Mouse (Mus musculus) embryonic facial prominence, embryonic 15.5 days (tissue): Measurements from ENCODE around the gene Fam83g. TPM values are rescaled to one million over a fixed set of nuclear protein-coding genes. Genes with fewer than 3 reads are reported as not detected.

ENCODE experiments used
- ATAC-seq: fragments of 200-750 bp; cut with Nextera tagmentation; 2 replicates; pipeline ENCODE4 v1.8.0; 2017; ENCODE audit warnings: low read depth, moderate TSS enrichment; ENCODE audit not compliant: insufficient number of reproducible peaks, low FRiP score, low TSS enrichment
- H3K27ac ChIP-seq: fragments of 300-500 bp; sonication (generic); replicated peaks from 2 replicates; pipeline ENCODE4 v1.5.1; 2015; ENCODE audit warnings: mild to moderate bottlenecking, inconsistent platforms
- H3K27me3 ChIP-seq: fragments of 300-500 bp; sonication (generic); 2 replicates; pipeline ENCODE4 v1.6.1; 2015; ENCODE audit warnings: inconsistent platforms
- H3K36me3 ChIP-seq: fragments of 300-500 bp; sonication (generic); 2 replicates; pipeline ENCODE4 v1.6.1; 2015; ENCODE audit warnings: mild to moderate bottlenecking, inconsistent platforms
- H3K4me1 ChIP-seq: fragments of 300-500 bp; sonication (generic); 2 replicates; pipeline ENCODE4 v1.6.1; 2015; ENCODE audit warnings: inconsistent platforms
- H3K4me2 ChIP-seq: fragments of 300-500 bp; sonication (generic); replicated peaks from 2 replicates; pipeline ENCODE4 v1.6.1; 2015; ENCODE audit warnings: mild to moderate bottlenecking, inconsistent platforms
- H3K4me3 ChIP-seq: fragments of 300-500 bp; sonication (generic); replicated peaks from 2 replicates; pipeline ENCODE4 v1.5.1; 2015; ENCODE audit warnings: mild to moderate bottlenecking, inconsistent platforms
- H3K9ac ChIP-seq: fragments of 300-500 bp; sonication (generic); 2 replicates; pipeline ENCODE4 v1.6.1; 2015; ENCODE audit warnings: inconsistent platforms
- H3K9me3 ChIP-seq: fragments of 300-500 bp; sonication (generic); replicated peaks from 2 replicates; pipeline ENCODE4 v1.6.1; 2016; ENCODE audit warnings: inconsistent platforms
- WGBS: fragments of 180-500 bp; shearing (Covaris S2); methylation state at CpG from one replicate; pipeline ENCODE4 v1.1.7; 2015; 5-methylcytosine and 5-hydroxymethylcytosine counted together
- polyA plus RNA-seq: library from polyadenylated mRNA; unstranded; fragments of >200 nt; fragmentation: Nextera tagmentation; extraction: Ambion mirVana; gene quantifications from 2 replicates; pipeline ENCODE4 v1.2.1, GENCODE M21; 2015

The Fam83g gene
- polyA plus RNA-seq, 1 experiment from 2014 or later: 9.0 TPM

DNA sequence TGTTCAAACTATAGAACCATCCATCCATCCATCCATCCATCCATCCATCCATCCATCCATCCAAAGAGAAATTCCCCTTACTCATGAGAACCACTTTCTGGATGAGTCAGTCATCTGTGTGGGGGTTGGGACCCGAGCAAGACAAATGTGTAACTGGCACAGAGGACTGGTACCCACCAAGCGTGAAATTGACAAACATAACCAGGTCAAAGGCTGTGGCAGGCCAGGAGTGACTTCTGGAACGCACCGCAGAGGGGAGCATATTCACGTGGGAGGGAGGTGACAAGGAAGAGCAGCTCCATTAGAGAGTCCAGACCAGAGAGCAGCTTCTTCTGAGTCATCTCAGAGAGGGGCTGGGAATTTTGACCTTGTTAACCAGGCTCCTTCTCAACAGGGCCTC is 38.2 kb downstream of the Fam83g start:
- H3K36me3 ChIP-seq: peaks cover 7% of the 10 kb centered on the region; the same call in 1 of the 2 replicates
- no peaks in the 10 kb centered on the region for H3K27me3 ChIP-seq
- H3K4me1 ChIP-seq: no peaks in the 10 kb centered on the region
- H3K9me3 ChIP-seq: no peaks in the 10 kb centered on the region
- 76% methylated on average over 5 of the region's 5 CpGs for WGBS
- no peak overlapping the region for H3K4me2 ChIP-seq
- H3K4me3 ChIP-seq: no peak overlapping the region
- H3K9ac ChIP-seq: no peak overlapping the region
- no peak for ATAC-seq
- H3K27ac ChIP-seq: no peak overlapping the region

DNA sequence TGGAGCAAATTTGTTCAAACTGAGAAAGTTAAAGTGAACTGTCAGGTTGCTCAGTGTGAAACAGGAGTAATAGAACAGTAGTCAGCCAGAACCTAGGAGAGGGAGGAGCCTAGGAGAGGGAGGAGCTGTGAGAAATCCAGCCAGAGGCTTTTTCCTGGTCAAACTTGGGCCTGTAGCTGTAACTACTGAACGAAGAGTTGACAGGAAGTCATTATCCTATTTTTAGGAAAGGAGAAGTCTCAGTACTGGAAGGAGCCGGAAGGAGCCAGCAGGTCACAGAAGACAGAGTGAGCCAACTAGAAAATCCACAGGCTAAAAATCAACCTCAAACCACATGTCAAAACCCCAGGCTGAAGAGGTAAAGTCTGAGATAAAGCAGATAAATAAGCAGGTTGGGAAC is 44.1 kb downstream of the Fam83g start:
- no peak overlapping the region for H3K4me2 ChIP-seq
- no peaks in the 10 kb centered on the region for H3K27me3 ChIP-seq
- no peak overlapping the region for H3K27ac ChIP-seq
- 50% methylated on average over 2 of the region's 2 CpGs for WGBS
- no peak for ATAC-seq
- no peak overlapping the region for H3K9ac ChIP-seq
- H3K4me1 ChIP-seq: no peaks in the 10 kb centered on the region
- H3K36me3 ChIP-seq: peaks cover 55% of the 10 kb centered on the region
- no peak overlapping the region for H3K4me3 ChIP-seq
- no peaks in the 10 kb centered on the region for H3K9me3 ChIP-seq

DNA sequence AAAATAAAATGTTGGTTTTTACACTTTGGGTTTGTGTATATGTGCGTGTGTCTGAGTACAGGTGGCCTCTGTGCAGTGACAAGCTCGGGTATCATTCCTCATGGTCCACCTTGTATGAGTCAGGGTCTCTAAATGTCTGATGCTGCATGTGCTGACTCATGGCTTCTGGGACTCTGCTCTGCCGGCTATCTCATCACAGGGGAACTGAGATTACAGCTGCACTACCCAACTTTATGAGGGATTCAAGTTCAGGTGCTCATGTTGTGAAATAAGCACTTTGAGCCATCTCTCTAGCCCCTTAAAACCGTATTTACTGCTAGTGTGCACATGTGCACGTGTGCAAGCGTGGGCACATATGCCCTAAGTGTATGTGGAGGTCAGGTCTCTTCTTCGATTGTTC is 48.8 kb downstream of the Fam83g start:
- WGBS: 87% methylated on average over 7 of the region's 7 CpGs
- H3K4me2 ChIP-seq: no peak overlapping the region
- no peak overlapping the region for H3K27ac ChIP-seq
- no peak for ATAC-seq
- H3K4me1 ChIP-seq: no peaks in the 10 kb centered on the region
- no peak overlapping the region for H3K9ac ChIP-seq
- no peaks in the 10 kb centered on the region for H3K9me3 ChIP-seq
- no peak overlapping the region for H3K4me3 ChIP-seq
- peaks cover 86% of the 10 kb centered on the region for H3K36me3 ChIP-seq
- no peaks in the 10 kb centered on the region for H3K27me3 ChIP-seq

DNA sequence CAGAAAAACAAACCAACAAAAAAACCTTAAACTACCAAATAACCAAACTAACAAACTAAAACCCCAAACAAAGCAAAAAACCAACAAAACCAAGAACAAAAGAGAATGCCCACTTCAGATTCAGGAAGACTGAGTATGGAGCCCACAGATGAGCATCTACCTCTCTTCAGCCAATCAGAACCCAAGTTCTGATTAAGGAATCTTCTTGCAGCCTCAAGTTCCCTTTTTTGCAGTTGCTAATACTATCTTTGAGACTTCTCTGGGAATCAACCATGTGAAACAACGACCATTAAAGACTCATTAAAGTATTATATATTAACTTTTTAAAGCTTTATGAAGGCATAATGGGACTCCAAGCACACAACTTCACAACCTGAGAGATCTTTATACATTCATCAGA is 53.4 kb downstream of the Fam83g start:
- 93% methylated on average over 1 of the region's 1 CpGs for WGBS
- peaks cover 86% of the 10 kb centered on the region for H3K36me3 ChIP-seq
- ATAC-seq: no peak

DNA sequence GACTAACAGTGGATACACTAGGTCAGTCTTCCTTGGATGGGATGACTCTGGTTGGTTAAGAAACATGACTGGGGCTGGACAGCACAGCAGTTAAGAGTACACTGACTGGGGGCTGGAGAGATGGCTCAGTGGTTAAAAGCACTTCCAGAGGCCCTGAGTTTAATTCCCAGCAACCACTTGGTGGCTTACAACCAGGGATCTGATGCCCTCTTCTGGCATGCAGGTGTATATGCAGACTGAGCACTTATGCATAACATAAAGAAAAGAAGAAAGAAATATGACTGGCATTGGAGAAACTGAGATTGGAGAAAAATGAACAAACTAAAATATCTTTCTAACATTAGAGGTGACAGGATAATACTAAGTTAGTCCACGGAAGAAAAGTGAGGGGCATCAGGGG is 56.6 kb downstream of the Fam83g start:
- Histone ChIP-seq H3K36me3 (peaks cover 74% of the 10 kb centered on the region), H3K9me3 (no peaks in the 10 kb centered on the region), H3K4me2 (no peak overlapping the region), H3K4me3 (no peak overlapping the region), H3K27ac (no peak overlapping the region), H3K4me1 (no peaks in the 10 kb centered on the region), H3K27me3 (no peaks in the 10 kb centered on the region), H3K9ac (no peak overlapping the region)
- ATAC-seq: no peak
- WGBS: 90% methylated on average over 1 of the region's 1 CpGs

More for the DNA sequence above, 53.4 kb downstream of the Fam83g start:
- Histone ChIP-seq H3K4me3 (no peak overlapping the region), H3K4me2 (no peak overlapping the region), H3K9me3 (no peaks in the 10 kb centered on the region), H3K27me3 (no peaks in the 10 kb centered on the region), H3K27ac (no peak overlapping the region), H3K4me1 (no peaks in the 10 kb centered on the region), H3K9ac (no peak overlapping the region)

DNA sequence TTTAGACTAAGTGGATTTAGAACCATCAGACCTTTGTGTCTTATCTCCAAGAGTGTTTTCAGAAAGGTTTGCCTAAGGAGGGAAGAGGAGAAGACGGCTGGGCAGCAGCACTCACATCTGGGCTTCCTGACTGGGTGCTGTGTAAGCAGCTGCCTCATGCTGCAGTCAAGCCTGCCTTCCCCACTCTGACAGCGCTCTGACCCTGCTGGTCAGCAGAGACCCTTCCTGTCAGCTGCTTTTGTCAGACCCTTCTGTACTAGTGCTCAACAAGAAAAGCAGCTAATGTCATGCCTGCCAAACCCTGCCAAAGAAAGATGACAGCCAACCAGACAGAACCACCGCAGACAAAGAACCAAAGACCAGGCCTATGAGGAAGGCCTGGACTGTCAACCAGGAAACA is 59.9 kb downstream of the Fam83g start:
- H3K9me3 ChIP-seq: no peaks in the 10 kb centered on the region
- no peak overlapping the region for H3K4me3 ChIP-seq
- no peaks in the 10 kb centered on the region for H3K4me1 ChIP-seq
- no peaks in the 10 kb centered on the region for H3K27me3 ChIP-seq
- H3K36me3 ChIP-seq: peaks cover 54% of the 10 kb centered on the region
- H3K27ac ChIP-seq: no peak overlapping the region
- H3K9ac ChIP-seq: no peak overlapping the region
- WGBS: 83% methylated on average over 3 of the region's 3 CpGs
- H3K4me2 ChIP-seq: no peak overlapping the region
- no peak for ATAC-seq

DNA sequence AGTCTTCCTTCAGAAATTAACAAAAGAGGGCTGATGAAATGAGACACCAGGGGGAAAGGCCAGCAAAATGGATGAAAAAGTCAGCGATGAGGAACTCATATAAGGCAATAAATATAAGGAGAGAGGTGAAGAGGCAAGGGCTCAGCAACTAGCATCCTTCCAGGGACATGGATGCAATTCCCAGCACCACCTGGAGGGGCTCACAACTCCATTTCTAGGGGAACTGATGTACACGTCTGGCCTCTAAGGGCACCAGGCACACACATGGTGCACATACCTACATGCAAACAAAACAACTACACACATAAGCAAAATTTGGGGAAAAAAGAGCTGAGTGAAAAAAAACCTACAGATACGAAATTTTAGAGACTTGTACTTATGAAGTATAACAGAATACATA is 60.6 kb downstream of the Fam83g start:
- Histone ChIP-seq H3K4me3 (no peak overlapping the region), H3K4me2 (no peak overlapping the region), H3K27ac (no peak overlapping the region), H3K36me3 (peaks cover 50% of the 10 kb centered on the region), H3K27me3 (no peaks in the 10 kb centered on the region), H3K4me1 (no peaks in the 10 kb centered on the region), H3K9me3 (no peaks in the 10 kb centered on the region), H3K9ac (no peak overlapping the region)
- no peak for ATAC-seq
- 53% methylated on average over 3 of the region's 3 CpGs for WGBS

DNA sequence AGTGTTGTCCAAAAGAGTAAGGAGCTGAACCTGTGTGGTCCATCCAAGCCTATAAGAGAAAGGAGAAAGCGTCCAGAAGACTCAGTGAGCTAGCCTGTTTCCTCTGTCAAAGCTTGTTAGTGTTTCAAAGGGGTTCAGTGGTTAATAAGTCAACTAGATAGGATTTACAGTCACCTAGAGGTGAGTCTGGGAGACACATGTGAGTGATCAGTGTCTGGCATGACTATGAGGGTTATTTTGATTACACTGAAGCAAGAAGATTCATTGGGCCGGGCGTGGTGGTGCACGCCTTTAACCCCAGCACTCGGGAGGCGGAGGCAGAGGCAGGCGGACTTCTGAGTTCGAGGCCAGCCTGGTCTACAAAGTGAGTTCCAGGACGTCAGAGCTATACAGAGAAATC is 61.9 kb downstream of the Fam83g start:
- Histone ChIP-seq H3K9ac (no peak overlapping the region), H3K4me3 (no peak overlapping the region), H3K36me3 (peaks cover 43% of the 10 kb centered on the region), H3K4me1 (no peaks in the 10 kb centered on the region), H3K27me3 (no peaks in the 10 kb centered on the region), H3K9me3 (no peaks in the 10 kb centered on the region), H3K4me2 (no peak overlapping the region), H3K27ac (no peak overlapping the region)
- 92% methylated on average over 9 of the region's 9 CpGs for WGBS
- no peak for ATAC-seq

DNA sequence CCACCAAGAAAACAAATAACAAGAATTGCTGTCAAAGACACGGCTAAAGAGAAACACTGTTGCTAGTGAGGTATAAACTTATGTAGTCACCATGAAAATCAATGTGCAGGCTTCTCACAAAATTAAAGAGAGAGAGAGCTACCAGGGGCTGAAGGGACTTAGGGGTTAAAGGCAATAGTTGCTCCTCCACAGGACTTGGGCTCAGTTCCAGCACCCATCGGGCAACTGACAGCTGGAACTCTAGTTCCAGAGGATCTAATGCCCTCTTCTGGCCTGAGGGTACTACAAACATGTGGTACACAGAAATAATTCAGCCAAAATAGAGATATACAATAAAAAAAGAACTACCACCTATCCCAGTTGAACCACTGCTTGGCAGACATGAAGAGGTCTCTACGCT is 63.3 kb downstream of the Fam83g start:
- Histone ChIP-seq H3K27ac (no peak overlapping the region), H3K9me3 (no peaks in the 10 kb centered on the region), H3K9ac (no peak overlapping the region), H3K4me1 (no peaks in the 10 kb centered on the region), H3K4me3 (no peak overlapping the region), H3K4me2 (no peak overlapping the region), H3K27me3 (no peaks in the 10 kb centered on the region), H3K36me3 (peaks cover 47% of the 10 kb centered on the region)
- no peak for ATAC-seq
- 47% methylated on average over 3 of the region's 3 CpGs for WGBS

DNA sequence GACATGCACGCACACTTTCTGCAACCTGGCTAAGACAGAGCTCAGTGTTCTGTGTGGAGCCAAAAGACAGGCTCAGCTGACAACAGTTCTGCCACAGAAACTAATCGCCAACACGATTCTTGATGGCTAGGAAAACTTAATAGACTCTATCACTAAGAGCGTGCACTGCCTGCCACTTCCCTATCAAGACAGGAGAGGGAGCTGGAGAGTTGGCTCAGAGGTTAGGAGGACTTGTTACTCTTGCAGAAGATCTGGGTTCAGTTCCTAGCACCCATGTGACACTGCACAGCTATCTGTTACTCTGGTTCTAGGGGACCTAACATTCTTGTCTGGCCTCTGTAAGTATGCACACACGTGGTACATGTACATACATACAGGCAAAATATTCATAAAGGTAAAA is 67.7 kb downstream of the Fam83g start:
- Histone ChIP-seq H3K27ac (no peak overlapping the region), H3K27me3 (no peaks in the 10 kb centered on the region), H3K4me1 (no peaks in the 10 kb centered on the region), H3K9me3 (no peaks in the 10 kb centered on the region), H3K4me2 (no peak overlapping the region), H3K36me3 (peaks cover 60% of the 10 kb centered on the region), H3K4me3 (no peak overlapping the region), H3K9ac (no peak overlapping the region)
- ATAC-seq: no peak
- WGBS: 80% methylated on average over 5 of the region's 5 CpGs

DNA sequence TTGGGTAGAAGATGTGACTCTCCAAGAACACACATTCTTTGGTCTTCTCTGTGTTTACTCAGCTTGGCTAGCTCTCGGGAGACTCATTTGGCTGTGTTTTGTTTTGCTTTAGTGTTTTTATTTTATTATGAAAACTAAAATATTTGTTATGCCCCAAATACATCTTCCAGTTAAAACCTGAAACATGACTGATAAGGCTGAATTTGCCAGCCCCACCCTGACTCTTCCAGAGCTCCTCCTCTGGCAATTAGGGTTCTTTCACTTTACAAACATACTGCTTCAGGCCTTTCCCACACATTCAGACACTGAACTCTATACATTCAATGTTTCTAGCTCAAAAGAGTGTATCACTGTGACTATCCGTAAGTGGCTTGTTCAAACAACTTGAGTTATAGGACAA is 73.3 kb downstream of the Fam83g start:
- WGBS: 85% methylated on average over 2 of the region's 2 CpGs
- Histone ChIP-seq H3K4me1 (peaks cover 5% of the 10 kb centered on the region; the same call in 1 of the 2 replicates), H3K27ac (no peak overlapping the region), H3K9me3 (no peaks in the 10 kb centered on the region), H3K4me2 (no peak overlapping the region), H3K4me3 (no peak overlapping the region), H3K27me3 (no peaks in the 10 kb centered on the region), H3K9ac (no peak overlapping the region), H3K36me3 (peaks cover 37% of the 10 kb centered on the region)
- ATAC-seq: no peak
